Mouse (Mus musculus): Measurements from ENCODE around the gene Olfr834.

Olfr834 gene

DNA sequence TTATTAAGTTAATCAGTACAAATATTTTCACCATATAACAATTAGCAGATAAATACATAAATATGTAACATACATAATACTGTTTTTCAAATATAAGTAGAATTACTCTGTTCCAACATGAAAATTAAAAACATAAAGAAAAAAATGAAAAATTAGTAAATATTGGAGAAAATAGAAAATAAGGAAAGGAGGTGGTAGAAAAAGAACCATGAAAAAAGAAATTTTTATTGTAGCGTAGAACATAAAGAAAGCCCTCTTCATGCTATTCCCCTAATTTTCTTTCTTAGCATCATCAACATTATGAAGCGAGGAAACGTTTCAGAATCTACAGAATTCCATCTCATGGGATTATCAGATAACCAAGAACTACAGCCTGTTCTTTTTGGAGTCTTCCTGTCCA lies at the start of gene Olfr834:
Gene Olfr834, plus strand, starts transcription at position 301 of the 400 bp plus-strand sequence.
- in situ Hi-C loops (cut with MboI, MseI) = no loop called here

DNA sequence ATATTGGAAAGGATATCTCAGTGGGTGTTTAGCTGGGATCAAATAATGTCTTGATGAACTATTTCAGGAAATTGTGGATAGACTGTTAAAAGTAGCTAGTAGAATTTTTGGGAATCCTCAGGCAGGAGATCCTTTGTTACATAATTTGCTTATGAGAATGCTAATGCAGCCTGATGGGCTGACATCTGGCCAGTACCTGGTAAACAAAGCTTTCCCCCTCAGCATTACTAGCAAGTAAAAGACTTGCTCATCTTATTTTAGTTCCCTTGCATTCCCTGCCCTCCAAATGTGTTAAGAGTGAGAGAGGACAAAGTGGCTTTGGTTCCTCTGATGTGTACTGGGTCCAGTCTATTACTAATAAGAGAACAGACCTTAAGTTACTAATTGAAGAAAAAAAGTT lies 25.8 kb upstream of the Olfr834 start:
- in situ Hi-C loops (cut with MboI, MseI) = no loop called here

DNA sequence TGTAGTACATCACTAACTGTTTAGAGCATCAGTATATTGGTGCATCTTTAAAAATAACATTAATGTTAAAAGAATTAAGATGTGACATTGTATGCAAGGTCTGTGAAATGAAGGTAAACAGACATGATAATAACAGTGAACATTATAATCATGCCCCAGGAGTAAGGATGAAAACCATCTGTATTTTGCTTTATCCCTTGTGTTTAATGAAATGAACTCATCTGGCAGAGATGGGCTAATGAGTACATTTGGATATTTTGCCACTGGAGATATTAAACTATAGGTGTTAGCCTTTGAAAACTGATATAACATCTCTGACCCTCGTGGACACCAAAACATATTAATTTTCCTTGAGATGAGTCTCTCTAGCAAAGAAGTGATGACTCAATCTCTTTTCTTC lies 44.6 kb downstream of the Olfr834 start, which contains the start of gene Olfr835:
Gene Olfr835, plus strand, starts transcription at position 301 of the 400 bp plus-strand sequence.
- in situ Hi-C loops (cut with MboI, MseI) = no loop called here

Measured in T-helper 17 cell (primary cell).